Mouse (Mus musculus) E14TG2a.4 (cell line): Measurements from ENCODE around the gene Olfr961.

Experiments
- H3K27me3 ChIP-seq: 2 replicates; pipeline ENCODE4 v1.6.1; 2014; ENCODE audit warnings: low read length, control low read depth; ENCODE audit not compliant: insufficient read depth
- H3K36me3 ChIP-seq: 2 replicates; pipeline ENCODE4 v1.6.1; 2014; ENCODE audit warnings: low read length, control low read depth; ENCODE audit not compliant: insufficient read depth
- H3K4me1 ChIP-seq: replicated peaks from 2 replicates; pipeline ENCODE4 v1.6.1; 2014; ENCODE audit warnings: low read depth, low read length, control low read depth
- H3K4me3 ChIP-seq: replicated peaks from 2 replicates; pipeline ENCODE4 v1.5.1; 2014; ENCODE audit warnings: mild to moderate bottlenecking, low read length
- H3K9me3 ChIP-seq: 2 replicates; pipeline ENCODE4 v1.6.1; 2014; ENCODE audit warnings: low read length, control low read depth
- CTCF ChIP-seq: conservative IDR thresholded peaks from 2 replicates; pipeline ENCODE4 v1.5.1; 2014; ENCODE audit warnings: low read length
- NANOG ChIP-seq: IDR thresholded peaks from 2 replicates; pipeline ENCODE4 v1.6.1; 2014; ENCODE audit warnings: borderline replicate concordance, low read length, mixed read lengths
- POU5F1 ChIP-seq: IDR thresholded peaks from 2 replicates; pipeline ENCODE4 v1.6.1; 2014; ENCODE audit warnings: low read length, borderline replicate concordance

Olfr961 gene

DNA sequence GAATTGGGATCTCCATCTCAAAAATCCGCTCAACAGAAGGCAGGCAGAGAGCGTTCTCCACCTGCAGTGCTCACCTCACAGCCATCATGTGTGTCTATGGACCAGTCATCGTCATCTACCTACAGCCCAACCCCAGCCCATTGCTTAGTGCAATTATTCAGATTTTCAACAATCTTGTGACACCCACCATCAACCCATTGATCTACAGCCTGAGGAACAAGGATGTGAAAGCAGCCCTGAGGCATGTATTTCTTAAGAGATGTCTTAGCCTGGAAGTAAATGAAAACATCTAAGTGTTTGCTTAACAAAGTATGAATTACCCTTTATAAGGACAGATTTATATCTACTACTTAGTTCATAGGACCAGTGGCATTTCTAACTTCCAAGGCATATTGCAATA lies 21.1 kb upstream of the Olfr961 start:
- no peak overlapping the region for H3K4me3 ChIP-seq
- no peaks in the 10 kb centered on the region for H3K9me3 ChIP-seq
- H3K4me1 ChIP-seq: no peaks in the 10 kb centered on the region
- no peak for TF ChIP-seq NANOG
- no peak for TF ChIP-seq CTCF
- no peak for TF ChIP-seq POU5F1
- H3K27me3 ChIP-seq: no peaks in the 10 kb centered on the region
- H3K36me3 ChIP-seq: no peaks in the 10 kb centered on the region

DNA sequence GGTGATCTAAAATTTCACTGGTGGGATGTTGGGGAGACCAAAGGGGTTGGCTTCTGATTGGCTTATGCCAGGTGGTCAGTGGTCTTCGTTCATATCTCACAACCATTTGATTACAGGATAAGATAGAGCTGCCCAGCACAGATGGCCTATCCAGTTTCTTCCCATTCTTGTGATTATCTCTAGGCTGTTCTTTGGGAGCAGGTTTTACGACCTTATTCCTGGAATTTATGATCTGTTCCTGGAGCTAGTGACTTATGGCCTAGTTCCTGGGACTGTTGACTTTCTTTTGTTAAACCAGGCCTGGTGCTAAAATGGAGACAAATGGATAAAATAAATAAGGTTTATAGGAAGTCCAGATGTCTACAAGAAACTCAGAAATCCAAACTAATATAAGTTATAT lies 20.2 kb upstream of the Olfr961 start:
- Histone ChIP-seq H3K36me3 (no peaks in the 10 kb centered on the region), H3K27me3 (no peaks in the 10 kb centered on the region), H3K4me3 (no peak overlapping the region), H3K4me1 (no peaks in the 10 kb centered on the region), H3K9me3 (no peaks in the 10 kb centered on the region)
- TF ChIP-seq CTCF (no peak), NANOG (no peak), POU5F1 (no peak)

DNA sequence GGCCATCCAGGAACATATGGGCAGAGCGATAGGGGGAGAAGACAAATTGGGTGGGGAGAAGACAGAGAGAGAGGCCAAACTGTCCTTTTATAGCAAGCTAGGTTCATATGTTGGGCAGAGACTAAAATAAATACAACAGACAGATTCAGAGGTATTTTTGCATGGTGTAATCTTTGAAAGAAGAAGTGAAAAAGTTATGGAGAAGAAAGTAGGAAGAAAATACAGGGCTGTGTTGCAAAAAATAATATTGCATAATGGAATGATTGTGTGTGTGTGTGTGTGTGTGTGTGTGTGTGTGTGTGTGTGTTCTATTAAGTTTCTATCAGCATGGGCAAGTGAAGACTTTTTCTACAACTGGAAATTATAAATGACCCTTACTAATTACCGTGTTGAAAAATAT lies 15.8 kb upstream of the Olfr961 start:
- no peak overlapping the region for H3K4me3 ChIP-seq
- H3K9me3 ChIP-seq: peaks cover 10% of the 10 kb centered on the region
- H3K27me3 ChIP-seq: no peaks in the 10 kb centered on the region
- H3K36me3 ChIP-seq: no peaks in the 10 kb centered on the region
- no peaks in the 10 kb centered on the region for H3K4me1 ChIP-seq
- TF ChIP-seq POU5F1 (no peak), NANOG (no peak), CTCF (no peak)

DNA sequence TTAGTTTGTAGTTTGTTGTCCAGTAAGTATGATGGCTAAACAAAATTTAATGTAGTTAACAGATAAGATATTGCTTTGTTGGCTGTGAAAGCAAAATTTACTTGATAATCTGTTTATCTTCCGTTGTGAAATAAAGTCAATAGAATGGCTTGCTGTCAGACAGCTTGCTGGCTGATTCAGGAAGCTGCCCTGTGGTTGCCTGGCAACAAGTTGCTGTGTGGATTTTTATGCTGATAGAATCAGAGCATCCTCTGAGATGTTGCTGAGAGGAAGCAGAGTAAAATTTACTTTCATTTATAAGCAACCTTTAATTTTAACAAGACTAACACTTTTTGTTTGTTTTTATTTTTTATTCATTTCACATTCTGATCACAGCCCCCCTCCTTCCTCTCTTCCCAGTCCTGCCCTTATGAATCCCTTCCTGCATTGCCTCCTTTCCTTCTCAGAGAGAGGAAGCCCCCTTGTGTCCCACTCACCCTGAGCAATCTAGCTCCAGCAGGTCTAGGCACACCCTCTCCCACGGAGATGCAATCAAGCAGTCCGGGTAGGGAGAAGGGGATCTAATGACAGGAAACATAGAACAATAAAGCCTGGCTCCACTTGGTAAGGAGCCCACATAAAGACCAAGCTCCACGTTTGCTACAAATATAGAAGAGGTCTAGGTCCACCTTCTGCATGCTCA lies 10.8 kb upstream of the Olfr961 start:
- Histone ChIP-seq H3K9me3 (peaks cover 10% of the 10 kb centered on the region), H3K27me3 (no peaks in the 10 kb centered on the region), H3K4me3 (no peak overlapping the region), H3K36me3 (no peaks in the 10 kb centered on the region), H3K4me1 (no peaks in the 10 kb centered on the region)
- TF ChIP-seq POU5F1 (no peak), NANOG (no peak), CTCF (no peak)

GRCm38 (mm10) chr9:39647382-39647781 lies 2.5 kb downstream of the Olfr961 start:
- no peak for TF ChIP-seq CTCF
- no peak for TF ChIP-seq POU5F1
- no peak for TF ChIP-seq NANOG
- no peaks in the 10 kb centered on the region for H3K36me3 ChIP-seq

DNA sequence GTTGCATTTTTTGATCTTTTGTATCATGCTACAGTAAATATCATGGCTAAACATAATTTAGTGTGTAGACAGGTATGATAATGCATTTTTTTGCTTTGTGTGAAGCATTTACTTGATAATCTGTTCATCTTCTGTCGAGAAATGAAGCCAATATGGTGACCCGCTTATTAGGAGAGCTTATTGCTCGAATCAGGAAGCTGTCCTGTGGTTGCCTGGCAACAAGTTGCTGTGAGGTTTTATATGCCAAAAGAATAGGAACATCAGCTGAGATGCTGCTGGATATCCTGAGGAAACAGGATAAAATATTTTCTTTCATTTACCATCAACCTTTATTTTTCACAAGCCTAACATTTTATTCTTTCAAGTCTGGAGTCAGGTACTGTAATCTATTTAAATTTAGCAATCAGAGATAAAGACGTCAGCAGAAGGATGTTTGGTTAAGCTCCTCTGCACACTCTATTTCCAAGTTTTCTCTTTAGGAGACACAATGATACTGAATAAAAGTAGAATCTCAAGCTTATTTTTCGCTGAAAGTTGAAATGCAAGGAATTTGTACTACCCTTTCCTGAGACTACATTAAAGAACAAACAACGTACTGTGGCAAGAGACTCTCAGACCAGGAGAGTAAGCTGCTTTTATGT lies 10.0 kb downstream of the Olfr961 start:
- H3K4me3 ChIP-seq: no peak overlapping the region
- H3K36me3 ChIP-seq: no peaks in the 10 kb centered on the region
- no peaks in the 10 kb centered on the region for H3K9me3 ChIP-seq
- no peaks in the 10 kb centered on the region for H3K4me1 ChIP-seq
- TF ChIP-seq CTCF (no peak), POU5F1 (no peak), NANOG (no peak)
- H3K27me3 ChIP-seq: no peaks in the 10 kb centered on the region

More at GRCm38 (mm10) chr9:39647382-39647781, 2.5 kb downstream of the Olfr961 start:
- Histone ChIP-seq H3K4me1 (no peaks in the 10 kb centered on the region), H3K27me3 (no peaks in the 10 kb centered on the region), H3K4me3 (no peak overlapping the region), H3K9me3 (no peaks in the 10 kb centered on the region)

- Histone ChIP-seq H3K4me1 (no peaks in the 10 kb centered on the region), H3K4me3 (no peak within 1 kb of the TSS), H3K9me3 (peaks cover 47% of the 10 kb centered on the region), H3K36me3 (no peaks in the 10 kb centered on the region), H3K27me3 (no peaks in the 10 kb centered on the region)
- TF ChIP-seq CTCF (no peak), POU5F1 (no peak), NANOG (no peak)
These were observed 22.0 kb downstream of the Olfr961 start, which contains the start of gene Olfr963 for GRCm38 (mm10) chr9:39666905-39667304. Gene Olfr963, plus strand, starts transcription at chr9:39667205.

DNA sequence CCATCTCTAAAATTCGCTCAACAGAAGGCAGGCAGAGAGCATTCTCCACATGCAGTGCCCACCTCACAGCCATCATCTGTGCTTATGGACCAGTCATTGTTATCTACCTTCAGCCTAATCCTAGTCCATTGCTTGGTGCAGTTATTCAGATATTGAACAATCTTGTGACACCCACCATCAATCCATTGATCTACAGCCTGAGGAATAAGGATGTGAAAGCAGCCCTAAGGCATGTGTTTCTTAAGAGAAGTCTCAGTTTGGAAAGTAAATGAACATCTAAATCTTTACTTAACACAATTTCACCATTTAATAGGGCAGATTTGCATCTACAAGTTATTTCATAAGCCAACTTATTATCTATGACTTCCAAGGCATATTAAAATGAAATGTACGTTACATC lies 24.8 kb downstream of the Olfr961 start:
- TF ChIP-seq POU5F1: no peak
- TF ChIP-seq NANOG: no peak
- no peak for TF ChIP-seq CTCF
- no peaks in the 10 kb centered on the region for H3K4me1 ChIP-seq
- no peaks in the 10 kb centered on the region for H3K36me3 ChIP-seq
- H3K4me3 ChIP-seq: no peak overlapping the region
- H3K27me3 ChIP-seq: no peaks in the 10 kb centered on the region
- peaks cover 19% of the 10 kb centered on the region for H3K9me3 ChIP-seq

- TF ChIP-seq CTCF (no peak), NANOG (no peak), POU5F1 (no peak)
- Histone ChIP-seq H3K4me3 (no peak overlapping the region), H3K9me3 (no peaks in the 10 kb centered on the region), H3K36me3 (no peaks in the 10 kb centered on the region), H3K4me1 (no peaks in the 10 kb centered on the region), H3K27me3 (no peaks in the 10 kb centered on the region)
These were observed 29.9 kb downstream of the Olfr961 start for GRCm38 (mm10) chr9:39674820-39675219.
